Mouse (Mus musculus) MEL (cell line): ENCODE results near the gene Asap3.

Experiments used
- CHD1 ChIP-seq: IDR thresholded peaks from 2 replicates; pipeline ENCODE4 v1.6.1; 2012; ENCODE audit warnings: low read depth, mild to moderate bottlenecking, inconsistent platforms, low read length, improper control_type of control experiment
- CTCF ChIP-seq, 3 experiments: IDR thresholded peaks in 2 of 3; conservative IDR thresholded peaks in 1 of 3; 2 replicates each; pipeline ENCODE4 v1.5.1; 2011 to 2012; ENCODE audit warnings: low read length in 3 of 3, low read depth in 2 of 3, mild to moderate bottlenecking in 2 of 3, improper control_type of control experiment in 1 of 3, inconsistent platforms in 1 of 3, mixed read lengths in 1 of 3, moderate library complexity in 1 of 3; ENCODE audit not compliant: control insufficient read depth in 1 of 3, insufficient read depth in 1 of 3, poor library complexity in 1 of 3, severe bottlenecking in 1 of 3
- MAZ ChIP-seq: IDR thresholded peaks from 2 replicates; pipeline ENCODE4 v1.6.1; 2012; ENCODE audit warnings: low read depth, mild to moderate bottlenecking, inconsistent platforms, low read length, improper control_type of control experiment
- POLR2A ChIP-seq, 2 experiments: IDR thresholded peaks; 2 replicates each; pipeline ENCODE4 v1.6.1; 2011 to 2012; ENCODE audit warnings: low read length in 2 of 2, mild to moderate bottlenecking in 2 of 2, control low read depth in 1 of 2, improper control_type of control experiment in 1 of 2, low read depth in 1 of 2, moderate library complexity in 1 of 2; ENCODE audit not compliant: control insufficient read depth in 1 of 2, insufficient read depth in 1 of 2, poor library complexity in 1 of 2

DNA sequence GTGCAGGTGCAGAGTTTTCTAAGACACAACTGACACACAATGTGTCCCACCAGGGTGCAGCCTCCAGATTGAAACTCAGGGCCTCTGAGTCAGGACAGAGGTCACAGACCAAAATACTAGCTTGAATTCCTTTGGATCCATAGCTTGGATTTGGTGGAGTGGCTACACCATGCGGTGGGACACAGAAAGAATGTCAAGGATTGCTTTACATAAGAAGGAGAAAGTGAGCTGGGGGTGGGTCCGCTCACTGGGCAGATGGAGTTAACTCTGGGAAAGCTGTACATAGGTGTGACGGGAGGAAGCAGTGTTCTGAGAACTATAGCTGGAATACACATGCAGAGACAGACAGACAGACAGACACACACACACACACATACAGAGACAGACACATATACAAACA, 53.8 kb downstream of the Asap3 start:
- TF ChIP-seq MAZ (no peak), CTCF (IDR thresholded peaks at IDR 0.05 in 2 of 3, conservative IDR thresholded peaks at IDR 0.05 in 1 of 3; ENCODE audit: control insufficient read depth in 1 of 3, insufficient read depth in 1 of 3, low read depth in 2 of 3, low read length in 3 of 3, poor library complexity in 1 of 3, severe bottlenecking in 1 of 3) (no peak), CHD1 (no peak), POLR2A (IDR thresholded peaks at IDR 0.05; ENCODE audit: control insufficient read depth in 1 of 2, insufficient read depth in 1 of 2, low read depth in 1 of 2, low read length in 2 of 2, poor library complexity in 1 of 2) (no peak)
